In the genomic region with DNA sequence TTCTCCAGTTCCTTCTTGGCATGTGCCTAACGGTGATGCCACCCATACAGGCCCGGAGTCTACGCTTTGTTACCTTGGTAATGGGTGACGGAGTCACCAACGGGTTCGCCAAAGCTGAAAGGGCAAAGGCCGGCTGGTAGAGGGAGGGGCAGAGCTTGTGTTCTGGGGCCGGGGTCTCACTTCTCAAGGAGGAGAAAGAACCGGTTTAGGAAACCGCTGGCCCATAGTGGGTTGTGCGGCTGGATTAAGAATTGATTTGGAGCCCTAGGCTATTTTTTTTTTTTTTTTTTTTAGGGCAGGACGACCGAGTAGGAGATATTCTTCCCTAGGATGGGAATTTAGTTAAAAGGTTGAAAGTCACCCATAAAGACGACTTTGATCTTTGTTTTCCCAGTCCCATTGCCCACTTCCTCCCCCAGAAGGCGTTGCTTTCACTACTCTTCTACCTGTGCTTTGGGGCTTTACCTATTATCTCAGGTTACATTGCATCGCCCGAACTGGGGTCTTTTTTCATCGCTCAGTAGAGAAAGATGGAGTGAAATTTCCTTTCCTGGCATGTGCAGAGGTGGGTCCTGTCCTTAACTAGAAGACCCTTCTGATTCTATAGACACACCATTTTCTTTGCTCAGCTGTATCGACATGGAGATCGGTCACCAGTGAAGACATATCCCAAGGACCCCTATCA, we compare ENCODE assay signal across 8 mouse cellular contexts. TPM values are rescaled to one million over a fixed set of nuclear protein-coding genes. Genes with fewer than 3 reads are reported as not detected.
DNase-seq lines count a peak whose midpoint lies in the region; ATAC-seq lines count a peak whose summit lies in the region.

No protein-coding gene starts in this region.

- no peak for DNase-seq in kidney, adult 18-20 months
- DNase-seq in cerebellum, postnatal 36 days = no peak
- no peak for DNase-seq in cerebellum, adult 11 months
- DNase-seq in right cerebral cortex, postnatal 4 days = no peak

- peaks cover 17% of the 10 kb centered on the region for H3K4me1 ChIP-seq in kidney, embryonic 15.5 days
- H3K4me1 ChIP-seq in brown adipose tissue, adult 24 weeks (ENCODE audit: control insufficient read depth, insufficient read depth, insufficient read length, low read length) = peaks cover 7% of the 10 kb centered on the region; the same call in 1 of the 2 replicates
- H3K4me1 ChIP-seq in hindbrain, embryonic 15.5 days (replicated peaks) = peaks cover 29% of the 10 kb centered on the region
- H3K4me1 ChIP-seq in midbrain, embryonic 15.5 days = peaks cover 27% of the 10 kb centered on the region

- peak overlapping the region; percentile 63 for H3K4me3 ChIP-seq in kidney, embryonic 15.5 days (replicated peaks)
- H3K4me3 ChIP-seq in brown adipose tissue, adult 24 weeks (ENCODE audit: insufficient read depth, low read depth, low read length) = peak overlapping the region; percentile 84
- H3K4me3 ChIP-seq in hindbrain, embryonic 15.5 days = peak overlapping the region; percentile 49
- H3K4me3 ChIP-seq in midbrain, embryonic 15.5 days = peak overlapping the region; percentile 82

- 12% methylated on average over 20 of the region's 20 CpGs for WGBS in kidney, embryonic 15.5 days
- 10% methylated on average over 20 of the region's 20 CpGs for whole genome bisulfite sequencing in hindbrain, embryonic 15.5 days
- 15% methylated on average over 20 of the region's 20 CpGs for WGBS in midbrain, embryonic 15.5 days

- no peaks in the 10 kb centered on the region for H3K9me3 ChIP-seq in kidney, embryonic 15.5 days (replicated peaks)
- H3K9me3 ChIP-seq in hindbrain, embryonic 15.5 days = no peaks in the 10 kb centered on the region
- H3K9me3 ChIP-seq in midbrain, embryonic 15.5 days = no peaks in the 10 kb centered on the region

- H3K4me2 ChIP-seq in kidney, embryonic 15.5 days = peak overlapping the region; percentile 67
- H3K4me2 ChIP-seq in hindbrain, embryonic 15.5 days = peak overlapping the region; percentile 72
- H3K4me2 ChIP-seq in midbrain, embryonic 15.5 days = peak overlapping the region; percentile 63

- peak overlapping the region; percentile 69 for H3K9ac ChIP-seq in kidney, embryonic 15.5 days
- H3K9ac ChIP-seq in hindbrain, embryonic 15.5 days = peak overlapping the region; percentile 59
- H3K9ac ChIP-seq in midbrain, embryonic 15.5 days = peak overlapping the region; percentile 91

- H3K36me3 ChIP-seq in kidney, embryonic 15.5 days = peaks cover 34% of the 10 kb centered on the region
- H3K36me3 ChIP-seq in hindbrain, embryonic 15.5 days = peaks cover 30% of the 10 kb centered on the region
- H3K36me3 ChIP-seq in midbrain, embryonic 15.5 days (replicated peaks) = peaks cover 19% of the 10 kb centered on the region

- ATAC-seq in kidney, embryonic 15.5 days (replicated peaks; ENCODE audit: low FRiP score) = no peak; the same call in 1 of the 2 replicates
- peak; percentile 76 for ATAC-seq in hindbrain, embryonic 15.5 days (ENCODE audit: low FRiP score, low read depth)
- ATAC-seq in midbrain, embryonic 15.5 days (replicated peaks) = no peak; the same call in 1 of the 2 replicates

- H3K27me3 ChIP-seq in kidney, embryonic 15.5 days = no peaks in the 10 kb centered on the region
- H3K27me3 ChIP-seq in hindbrain, embryonic 15.5 days = no peaks in the 10 kb centered on the region
- no peaks in the 10 kb centered on the region for H3K27me3 ChIP-seq in midbrain, embryonic 15.5 days (replicated peaks)

- peak overlapping the region; percentile 96 for H3K27ac ChIP-seq in kidney, embryonic 15.5 days
- peak overlapping the region; percentile 75 for H3K27ac ChIP-seq in brown adipose tissue, adult 24 weeks (replicated peaks; ENCODE audit: low read depth, low read length)
- H3K27ac ChIP-seq in hindbrain, embryonic 15.5 days (replicated peaks) = peak overlapping the region; percentile 82
- peak overlapping the region; percentile 85 for H3K27ac ChIP-seq in midbrain, embryonic 15.5 days

RNA-seq across cellular contexts. Expression of a gene that starts 0.4 kb away (rescaled TPM):
- polyA plus RNA-seq in kidney, embryonic 15.5 days (2015; fragmentation: Nextera tagmentation; extraction: Ambion mirVana) = 27.1 and 27.3 TPM in 2 replicates
- polyA plus RNA-seq in brown adipose tissue, adult 24 weeks (2012; ENCODE audit: insufficient read depth, insufficient read length, missing spikeins) = 24.6 and 27.9 TPM in 2 replicates
- polyA plus RNA-seq in hindbrain, embryonic 15.5 days (2015; fragmentation: Nextera tagmentation; extraction: Ambion mirVana) = 36.2 and 37.2 TPM in 2 replicates
- polyA plus RNA-seq in midbrain, embryonic 15.5 days (2015; fragmentation: Nextera tagmentation; extraction: Ambion mirVana) = 37.2 and 43.6 TPM in 2 replicates

RNA-seq across cellular contexts. Expression of a gene that starts 0.5 kb away (rescaled TPM):
- polyA plus RNA-seq in kidney, embryonic 15.5 days (2015; fragmentation: Nextera tagmentation; extraction: Ambion mirVana) = 2.2 and 3.3 TPM in 2 replicates
- polyA plus RNA-seq in brown adipose tissue, adult 24 weeks (2012; ENCODE audit: insufficient read depth, insufficient read length, missing spikeins) = 45.2 and 59.1 TPM in 2 replicates
- 2.5 and 2.6 TPM in 2 replicates for polyA plus RNA-seq in hindbrain, embryonic 15.5 days (2015; fragmentation: Nextera tagmentation; extraction: Ambion mirVana)
- 2.7 and 3.0 TPM in 2 replicates for polyA plus RNA-seq in midbrain, embryonic 15.5 days (2015; fragmentation: Nextera tagmentation; extraction: Ambion mirVana)

RNA-seq across cellular contexts. Expression of a gene that starts 19.5 kb away (rescaled TPM):
- 6.8 and 10.1 TPM in 2 replicates for polyA plus RNA-seq in kidney, embryonic 15.5 days (2015; fragmentation: Nextera tagmentation; extraction: Ambion mirVana)
- polyA plus RNA-seq in brown adipose tissue, adult 24 weeks (2012; ENCODE audit: insufficient read depth, insufficient read length, missing spikeins) = 2.3 and 4.0 TPM in 2 replicates
- 57.6 and 62.3 TPM in 2 replicates for polyA plus RNA-seq in hindbrain, embryonic 15.5 days (2015; fragmentation: Nextera tagmentation; extraction: Ambion mirVana)
- polyA plus RNA-seq in midbrain, embryonic 15.5 days (2015; fragmentation: Nextera tagmentation; extraction: Ambion mirVana) = 65.4 and 69.3 TPM in 2 replicates

RNA-seq across cellular contexts. Expression of a gene that starts 33.7 kb away (rescaled TPM):
- 16.2 and 17.0 TPM in 2 replicates for polyA plus RNA-seq in kidney, embryonic 15.5 days (2015; fragmentation: Nextera tagmentation; extraction: Ambion mirVana)
- polyA plus RNA-seq in brown adipose tissue, adult 24 weeks (2012; ENCODE audit: insufficient read depth, insufficient read length, missing spikeins) = 3.7 and 5.7 TPM in 2 replicates
- 16.3 and 16.6 TPM in 2 replicates for polyA plus RNA-seq in hindbrain, embryonic 15.5 days (2015; fragmentation: Nextera tagmentation; extraction: Ambion mirVana)
- polyA plus RNA-seq in midbrain, embryonic 15.5 days (2015; fragmentation: Nextera tagmentation; extraction: Ambion mirVana) = 18.1 and 18.8 TPM in 2 replicates

RNA-seq across cellular contexts. Expression of a gene that starts 52.6 kb away (rescaled TPM):
- 39.9 and 40.3 TPM in 2 replicates for polyA plus RNA-seq in kidney, embryonic 15.5 days (2015; fragmentation: Nextera tagmentation; extraction: Ambion mirVana)
- 9.0 and 11.7 TPM in 2 replicates for polyA plus RNA-seq in brown adipose tissue, adult 24 weeks (2012; ENCODE audit: insufficient read depth, insufficient read length, missing spikeins)
- 17.0 and 17.7 TPM in 2 replicates for polyA plus RNA-seq in hindbrain, embryonic 15.5 days (2015; fragmentation: Nextera tagmentation; extraction: Ambion mirVana)
- 12.2 and 15.4 TPM in 2 replicates for polyA plus RNA-seq in midbrain, embryonic 15.5 days (2015; fragmentation: Nextera tagmentation; extraction: Ambion mirVana)

Comparison
In these comparisons a context has a peak if more than half of its experiments do, and no peak if none do; other contexts are left out.
1. RNA of a gene that starts 0.5 kb away (polyA plus RNA-seq): 45.2 to 59.1 TPM in brown adipose tissue, adult 24 weeks; 2.2 to 3.3 TPM in kidney, embryonic 15.5 days, 2.7 to 3.0 TPM in midbrain, embryonic 15.5 days and 2.5 to 2.6 TPM in hindbrain, embryonic 15.5 days; every median in the first group is over 10 times any median in the second.
2. Peak in every context shown above with its lines, with median percentiles within 50 percentile points of each other: H3K27ac ChIP-seq, H3K4me2 ChIP-seq, H3K4me3 ChIP-seq and H3K9ac ChIP-seq.